Mouse (Mus musculus): ENCODE measurements around the gene Stat5b.

DNA sequence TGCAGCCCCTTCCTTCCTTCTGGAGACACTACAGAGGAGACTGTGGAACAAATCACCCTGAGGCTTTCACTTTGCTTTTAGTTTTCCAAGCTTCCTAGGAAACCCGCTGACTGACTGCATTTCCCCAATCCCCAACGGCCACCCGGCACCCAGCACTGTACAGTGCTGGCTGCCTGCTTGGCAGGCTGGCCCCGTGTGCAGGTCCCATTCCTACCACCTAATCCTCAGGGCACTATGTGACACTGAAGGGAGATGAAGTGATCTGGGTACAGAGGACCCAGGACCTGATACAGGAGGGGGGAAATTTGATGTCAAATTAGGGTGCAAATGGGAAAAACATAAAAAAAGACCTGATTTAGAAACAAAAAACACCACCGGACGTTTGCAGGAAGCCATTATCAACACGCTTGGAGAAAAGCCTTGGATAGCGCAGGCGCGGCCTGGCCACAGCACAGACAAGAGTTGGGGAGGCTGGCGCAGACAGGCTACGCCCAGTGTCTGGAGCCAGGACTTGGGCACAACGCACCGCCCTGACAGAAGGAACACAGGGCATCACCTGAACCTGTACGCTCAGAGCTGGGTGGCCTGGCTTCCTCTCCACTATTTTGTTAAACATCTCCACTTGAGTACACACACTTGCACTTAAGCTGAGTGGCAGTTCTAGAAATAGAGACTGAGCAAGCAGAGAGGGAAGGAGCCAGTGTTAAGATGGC lies 68.6 kb downstream of the Stat5b start:
- no peak for TF ChIP-seq CTCF (IDR thresholded peaks at IDR 0.05; ENCODE audit: borderline replicate concordance, control insufficient read depth, extremely low read depth, insufficient read depth, low read length, poor library complexity)
- TF ChIP-seq POLR2A (IDR thresholded peaks at IDR 0.05; ENCODE audit: control insufficient read depth, extremely low read depth, insufficient read depth, low read length, poor library complexity) = no peak
